Mouse (Mus musculus) kidney, postnatal 0 days (tissue): ENCODE measurements around the gene Nufip1. TPM values are rescaled to one million over a fixed set of nuclear protein-coding genes. Genes with fewer than 3 reads are reported as not detected.

Experiments
- ATAC-seq: fragments of 200-750 bp; cut with Nextera tagmentation; replicated peaks from 2 replicates; pipeline ENCODE4 v1.8.0; 2017; ENCODE audit warnings: low read depth, moderate number of reproducible peaks, moderate TSS enrichment, moderate library complexity; ENCODE audit not compliant: low FRiP score
- DNase-seq: peaks from one replicate; pipeline ENCODE4 v3.0.0-alpha.2; 2016; ENCODE audit warnings: low spot score
- H3K27ac ChIP-seq: fragments of 300-500 bp; sonication (generic); 2 replicates; pipeline ENCODE4 v1.5.1; 2014; ENCODE audit warnings: mild to moderate bottlenecking
- H3K27me3 ChIP-seq: fragments of 300-500 bp; sonication (generic); 2 replicates; pipeline ENCODE4 v1.6.1; 2014; ENCODE audit warnings: low read length, mixed read lengths; ENCODE audit not compliant: insufficient read depth
- H3K36me3 ChIP-seq: fragments of 300-500 bp; sonication (generic); 2 replicates; pipeline ENCODE4 v1.6.1; 2014; ENCODE audit warnings: low read length, mixed read lengths; ENCODE audit not compliant: insufficient read depth
- H3K4me1 ChIP-seq: fragments of 300-500 bp; sonication (generic); replicated peaks from 2 replicates; pipeline ENCODE4 v1.6.1; 2014; ENCODE audit warnings: antibody characterized with exemption, low read length, mixed read lengths; ENCODE audit not compliant: insufficient read depth
- H3K4me2 ChIP-seq: fragments of 300-500 bp; sonication (generic); 2 replicates; pipeline ENCODE4 v1.6.1; 2014; ENCODE audit warnings: mild to moderate bottlenecking, low read length, moderate library complexity, mixed read lengths
- H3K4me3 ChIP-seq: fragments of 300-500 bp; sonication (generic); replicated peaks from 2 replicates; pipeline ENCODE4 v1.5.1; 2014; ENCODE audit warnings: low read depth, low read length
- H3K9ac ChIP-seq: fragments of 300-500 bp; sonication (generic); 2 replicates; pipeline ENCODE4 v1.6.1; 2014; ENCODE audit warnings: low read depth, low read length
- H3K9me3 ChIP-seq: fragments of 300-500 bp; sonication (generic); replicated peaks from 2 replicates; pipeline ENCODE4 v1.6.1; 2016; ENCODE audit warnings: low read length, inconsistent platforms, mixed read lengths
- CTCF ChIP-seq: IDR thresholded peaks from 2 replicates; pipeline ENCODE4 v1.5.1; 2016; ENCODE audit warnings: antibody characterized with exemption, low read depth, mild to moderate bottlenecking, moderate library complexity
- whole genome bisulfite sequencing: fragments of 180-500 bp; shearing (Covaris S2); extraction: QIAGEN DNeasy Blood & Tissue Kit; methylation state at CpG from one replicate; pipeline ENCODE4 v1.1.7; 2014; 5-methylcytosine and 5-hydroxymethylcytosine counted together
- polyA plus RNA-seq: library from polyadenylated mRNA; unstranded; fragments of >200 nt; fragmentation: Nextera tagmentation; extraction: Ambion mirVana; gene quantifications from 2 replicates; pipeline ENCODE4 v1.2.1, GENCODE M21; 2015

Nufip1 gene
- polyA plus RNA-seq, 1 experiment from 2014 or later: 13.8 TPM

DNA sequence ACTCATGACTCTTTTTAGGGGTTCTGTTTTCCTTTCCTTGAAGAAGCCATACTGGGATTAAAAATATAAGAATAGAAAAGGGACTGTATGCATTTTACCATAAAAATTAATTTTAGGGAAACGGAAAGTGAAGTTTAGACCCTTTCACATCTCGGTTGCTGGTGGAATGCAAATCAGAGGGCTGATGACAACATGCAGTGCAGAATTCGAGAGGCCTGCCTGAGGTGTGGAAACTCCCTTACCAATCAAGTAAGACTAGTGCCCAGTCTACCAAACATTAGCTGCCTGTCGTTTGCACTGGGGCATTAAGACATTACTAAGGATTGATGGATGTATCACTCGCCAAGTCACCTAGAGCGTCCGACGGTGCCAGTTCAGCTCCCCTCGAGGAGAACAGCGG, 37.6 kb downstream of the Nufip1 start:
- H3K4me3 ChIP-seq: no peak overlapping the region
- H3K27me3 ChIP-seq: no peaks in the 10 kb centered on the region
- WGBS: 77% methylated on average over 10 of the region's 10 CpGs
- no peak overlapping the region for H3K9ac ChIP-seq
- DNase-seq (no peak), ATAC-seq (no peak)
- H3K4me2 ChIP-seq: no peak overlapping the region
- H3K4me1 ChIP-seq: 0 out of 2 replicates have a peak, but pooled peaks cover 9% of the 10 kb centered on the region
- TF ChIP-seq CTCF: no peak
- H3K27ac ChIP-seq: no peak overlapping the region
- no peaks in the 10 kb centered on the region for H3K36me3 ChIP-seq
- H3K9me3 ChIP-seq: no peaks in the 10 kb centered on the region

GRCm38 (mm10) chr14:76149531-76150179, 39.0 kb downstream of the Nufip1 start:
- Histone ChIP-seq H3K4me2 (peak overlapping the region; percentile 35; the same call in 1 of the 2 replicates), H3K27me3 (no peaks in the 10 kb centered on the region), H3K4me3 (peak overlapping the region; percentile 6; the same call in 1 of the 2 replicates), H3K36me3 (no peaks in the 10 kb centered on the region), H3K9ac (no peak overlapping the region), H3K9me3 (no peaks in the 10 kb centered on the region), H3K4me1 (0 out of 2 replicates have a peak, but pooled peaks cover 9% of the 10 kb centered on the region), H3K27ac (peak overlapping the region; percentile 51)
- no peak for TF ChIP-seq CTCF
- 22% methylated on average over 13 of the region's 13 CpGs for WGBS
- ATAC-seq (peak; percentile 66; the same call in 1 of the 2 replicates), DNase-seq (peak; percentile 91)

GRCm38 (mm10) chr14:76150499-76150898, 39.8 kb downstream of the Nufip1 start:
- H3K36me3 ChIP-seq: no peaks in the 10 kb centered on the region
- peak overlapping the region; percentile 51 for H3K27ac ChIP-seq
- no peaks in the 10 kb centered on the region for H3K27me3 ChIP-seq
- DNase-seq (no peak), ATAC-seq (no peak)
- no peak overlapping the region for H3K9ac ChIP-seq
- WGBS: 84% methylated on average over 11 of the region's 11 CpGs
- H3K9me3 ChIP-seq: no peaks in the 10 kb centered on the region
- 0 out of 2 replicates have a peak, but pooled peaks cover 9% of the 10 kb centered on the region for H3K4me1 ChIP-seq
- H3K4me2 ChIP-seq: no peak overlapping the region
- H3K4me3 ChIP-seq: no peak overlapping the region
- no peak for TF ChIP-seq CTCF

DNA sequence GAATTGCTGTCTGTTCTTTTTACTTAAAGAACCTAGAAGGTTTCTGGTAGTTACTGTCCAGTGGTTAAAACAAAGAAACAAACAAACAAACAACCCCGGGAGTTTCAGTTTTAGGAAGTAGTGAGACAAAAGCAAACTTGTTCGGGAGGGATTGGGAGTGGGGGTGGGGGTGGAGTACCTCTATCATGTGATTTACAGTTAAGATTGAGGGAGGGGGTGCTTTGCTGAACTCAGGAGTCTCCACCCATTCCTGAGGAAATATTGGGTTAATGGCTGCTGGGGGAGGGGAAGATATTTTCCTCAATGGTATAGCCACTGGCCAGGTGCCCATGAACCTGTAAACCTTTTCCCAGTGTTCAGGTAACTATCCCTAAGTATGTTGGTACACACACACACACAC, 40.3 kb downstream of the Nufip1 start:
- no peaks in the 10 kb centered on the region for H3K27me3 ChIP-seq
- ATAC-seq: no peak
- H3K4me3 ChIP-seq: no peak overlapping the region
- H3K9me3 ChIP-seq: no peaks in the 10 kb centered on the region
- H3K9ac ChIP-seq: no peak overlapping the region
- 0 out of 2 replicates have a peak, but pooled peaks cover 9% of the 10 kb centered on the region for H3K4me1 ChIP-seq
- no peak for DNase-seq
- no peaks in the 10 kb centered on the region for H3K36me3 ChIP-seq
- 56% methylated on average over 2 of the region's 2 CpGs for WGBS
- H3K27ac ChIP-seq: no peak overlapping the region
- H3K4me2 ChIP-seq: no peak overlapping the region
- TF ChIP-seq CTCF: no peak

- DNase-seq: no peak
- Histone ChIP-seq H3K9me3 (no peaks in the 10 kb centered on the region), H3K9ac (peak overlapping the region; percentile 93), H3K4me3 (peak overlapping the region; percentile 80), H3K27ac (peak overlapping the region; percentile 99), H3K36me3 (no peaks in the 10 kb centered on the region), H3K4me1 (0 out of 2 replicates have a peak, but pooled peaks cover 9% of the 10 kb centered on the region), H3K27me3 (no peaks in the 10 kb centered on the region), H3K4me2 (peak overlapping the region; percentile 73)
- no peak for ATAC-seq
- under 1% methylated on average over 10 of the region's 10 CpGs for WGBS
- TF ChIP-seq CTCF: no peak
Observed at GRCm38 (mm10) chr14:76151820-76152161, 41.1 kb downstream of the Nufip1 start.

GRCm38 (mm10) chr14:76152162-76153002, 41.7 kb downstream of the Nufip1 start:
- WGBS: under 1% methylated on average over 41 of the region's 41 CpGs
- Histone ChIP-seq H3K9me3 (no peaks in the 10 kb centered on the region), H3K4me1 (0 out of 2 replicates have a peak, but pooled peaks cover 9% of the 10 kb centered on the region), H3K27ac (peak overlapping the region; percentile 99), H3K4me2 (peak overlapping the region; percentile 73), H3K36me3 (no peaks in the 10 kb centered on the region), H3K9ac (peak overlapping the region; percentile 93), H3K4me3 (peak overlapping the region; percentile 80), H3K27me3 (no peaks in the 10 kb centered on the region)
- TF ChIP-seq CTCF: peak; percentile 65
- peak; percentile 97 for DNase-seq
- peak; percentile 87 for ATAC-seq
